Mouse (Mus musculus): ENCODE data around the gene Wdr24.
A peak's percentile ranks its signal among the peaks of the same experiment; 100 is the strongest.
"Not testable (repeated sequence)": the region's sequence is repeated elsewhere in the genome, so short reads cannot be mapped to it uniquely, and the experiment has no call there.

The Wdr24 gene

GRCm38 (mm10) chr17:25860832-25861703, 37.6 kb downstream of the Wdr24 start, which contains the start of gene Wdr90:
Gene Wdr90, minus strand, starts transcription at chr17:25861501.
- peak; percentile 94 for DNase-seq (ENCODE audit: low read depth)

GRCm38 (mm10) chr17:25861704-25862612, 38.5 kb downstream of the Wdr24 start:
- DNase-seq (ENCODE audit: low read depth): no peak

GRCm38 (mm10) chr17:25863681-25864080, 40.3 kb downstream of the Wdr24 start:
- DNase-seq (ENCODE audit: low read depth): no peak

GRCm38 (mm10) chr17:25864311-25864710, 40.9 kb downstream of the Wdr24 start:
- no peak for DNase-seq (ENCODE audit: low read depth)

GRCm38 (mm10) chr17:25865288-25865687, 41.9 kb downstream of the Wdr24 start:
- no peak for DNase-seq (ENCODE audit: low read depth)

- DNase-seq (ENCODE audit: low read depth): no peak
Measured at GRCm38 (mm10) chr17:25866172-25866571, 42.7 kb downstream of the Wdr24 start.

- peak; percentile 62 for DNase-seq (ENCODE audit: low read depth)
Measured at GRCm38 (mm10) chr17:25867509-25867835, 44.0 kb downstream of the Wdr24 start.

- DNase-seq (ENCODE audit: low read depth): peak; percentile 36
Measured at GRCm38 (mm10) chr17:25867836-25868600, 44.6 kb downstream of the Wdr24 start.

GRCm38 (mm10) chr17:25868601-25869191, 45.3 kb downstream of the Wdr24 start, which contains the start of gene Mcrip2:
Gene Mcrip2, minus strand, starts transcription at chr17:25868764.
- DNase-seq (ENCODE audit: low read depth): peak; percentile 73

GRCm38 (mm10) chr17:25869498-25869897, 46.1 kb downstream of the Wdr24 start:
- no peak for DNase-seq (ENCODE audit: low read depth)

- no peak for DNase-seq (ENCODE audit: low read depth)
Measured at GRCm38 (mm10) chr17:25869954-25870353, 46.5 kb downstream of the Wdr24 start.

GRCm38 (mm10) chr17:25871566-25871965, 48.1 kb downstream of the Wdr24 start:
- DNase-seq (ENCODE audit: low read depth): not testable (repeated sequence)

- no peak for DNase-seq (ENCODE audit: low read depth)
Measured at GRCm38 (mm10) chr17:25872676-25873075, 49.2 kb downstream of the Wdr24 start.

- DNase-seq (ENCODE audit: low read depth): no peak
Measured at GRCm38 (mm10) chr17:25873405-25874147, 50.1 kb downstream of the Wdr24 start.

- no peak for DNase-seq (ENCODE audit: low read depth)
Measured at GRCm38 (mm10) chr17:25874148-25874720, 50.8 kb downstream of the Wdr24 start.

- peak; percentile 97 for DNase-seq (ENCODE audit: low read depth)
Measured at GRCm38 (mm10) chr17:25874721-25875170, 51.3 kb downstream of the Wdr24 start, which contains the start of gene Mettl26. Gene Mettl26, plus strand, starts transcription at chr17:25875074.

GRCm38 (mm10) chr17:25875171-25876136, 52.0 kb downstream of the Wdr24 start:
- peak; percentile 88 for DNase-seq (ENCODE audit: low read depth)

GRCm38 (mm10) chr17:25876347-25876915, 53.0 kb downstream of the Wdr24 start:
- DNase-seq (ENCODE audit: low read depth): no peak

- no peak for DNase-seq (ENCODE audit: low read depth)
Measured at GRCm38 (mm10) chr17:25877025-25877424, 53.6 kb downstream of the Wdr24 start.

All from naive thymus-derived CD4-positive, alpha-beta T cell, adult 2 months (primary cell).